Mouse (Mus musculus): ENCODE results near the gene Cacnb4.

The Cacnb4 gene

DNA sequence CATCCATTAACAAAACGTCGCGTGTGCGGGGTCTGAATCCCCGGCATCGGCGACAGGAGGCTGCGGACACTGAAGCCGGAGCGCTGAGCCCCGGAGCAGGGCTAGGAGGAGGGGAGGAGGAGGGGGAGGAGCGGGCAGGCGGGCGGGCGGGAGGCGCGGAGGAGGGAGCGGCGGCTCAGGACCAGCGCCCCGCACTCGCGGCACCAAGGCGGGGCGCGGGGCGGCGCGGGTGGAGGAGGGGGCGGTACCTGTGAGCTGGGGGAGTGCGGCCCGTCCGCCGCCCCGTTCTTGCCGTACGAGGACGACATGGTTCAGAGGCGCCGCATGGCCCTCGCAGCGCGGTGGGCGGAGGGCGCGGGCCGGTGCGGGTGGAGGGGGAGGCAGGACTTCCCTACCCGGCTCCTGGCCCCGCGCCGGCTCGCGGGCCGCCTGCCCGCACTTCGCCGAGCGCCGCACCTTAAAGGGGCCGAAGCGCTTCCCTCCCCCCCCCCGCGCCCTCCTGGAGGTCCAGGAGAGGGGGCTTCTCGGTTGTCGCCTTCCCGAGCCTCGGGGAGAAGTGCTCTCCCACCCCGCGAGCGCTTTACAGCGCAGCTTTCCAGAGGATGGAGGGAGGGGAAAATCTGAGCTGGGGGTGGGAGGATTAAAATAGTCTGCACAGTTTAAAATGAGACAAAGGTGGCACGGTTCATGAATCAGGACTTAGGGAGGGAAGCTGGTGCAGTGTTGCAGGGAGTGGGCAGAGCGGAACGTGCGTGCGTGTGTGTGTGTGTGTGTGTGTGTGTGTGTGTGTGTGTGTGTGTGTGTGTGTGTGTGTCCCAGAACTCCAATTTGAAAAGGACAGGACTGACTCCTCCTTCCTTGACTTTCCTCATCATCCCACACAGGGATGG is at the start of gene Cacnb4:
Gene Cacnb4, minus strand, starts transcription at position 809 of the 890 bp plus-strand sequence.
- ATAC-seq (ENCODE audit: low TSS enrichment) = peak; percentile 54

DNA sequence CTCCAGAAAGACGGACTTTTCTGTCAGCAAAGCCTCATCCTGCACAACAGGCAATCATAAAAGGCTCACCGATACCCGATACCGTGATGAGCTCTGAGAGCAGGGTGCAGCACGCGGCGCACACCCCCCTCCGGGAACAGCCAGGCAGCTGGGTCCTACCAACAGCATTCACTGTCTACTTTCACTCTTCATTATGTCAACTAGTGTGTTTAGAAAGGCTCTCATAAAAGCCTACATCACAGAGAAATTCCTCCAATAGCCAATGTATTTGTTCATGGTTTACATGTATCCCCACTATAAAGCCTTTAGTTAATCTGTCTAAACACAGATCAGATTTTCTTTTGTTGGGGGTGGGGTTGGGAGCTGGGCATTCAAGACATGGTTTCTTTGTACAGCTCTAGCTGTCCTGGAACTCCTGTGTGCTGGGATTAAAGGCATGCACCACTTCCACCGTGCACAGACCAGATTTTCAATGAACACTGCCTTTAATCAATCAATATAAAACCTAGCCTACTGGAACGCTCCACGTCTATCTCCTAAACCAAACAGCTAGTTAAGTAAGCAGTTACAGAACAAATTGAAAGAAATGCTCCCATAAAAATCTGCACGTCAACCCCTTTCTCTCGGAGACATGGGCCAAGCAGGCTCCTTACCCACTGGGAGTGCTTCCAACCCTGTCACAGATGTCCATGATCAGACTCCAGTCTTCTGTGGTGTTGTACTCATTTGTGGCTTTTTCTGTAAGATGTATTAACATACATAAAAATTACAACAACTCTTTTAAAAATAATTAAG is 43.8 kb upstream of the Cacnb4 start:
- ATAC-seq (ENCODE audit: low TSS enrichment) = peak; percentile 39

DNA sequence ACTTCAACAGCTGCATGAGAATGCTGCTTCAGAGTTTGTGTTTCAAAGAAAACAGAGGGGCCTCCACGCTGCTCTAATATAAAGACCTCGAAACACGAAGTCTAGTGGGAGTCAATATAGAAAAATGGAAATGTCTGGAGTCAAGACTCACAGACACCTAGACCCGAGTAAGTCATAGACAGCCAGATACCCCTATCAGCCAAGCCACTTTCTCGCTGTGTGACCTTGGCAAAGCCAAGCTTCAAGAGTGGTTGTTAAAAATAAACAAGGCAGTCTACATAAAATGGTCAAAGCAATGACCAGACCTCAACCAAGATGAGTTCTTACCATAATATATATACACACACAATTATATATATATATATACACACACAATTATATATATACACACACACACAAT is 40.4 kb upstream of the Cacnb4 start:
- ATAC-seq (ENCODE audit: low TSS enrichment) = no peak

DNA sequence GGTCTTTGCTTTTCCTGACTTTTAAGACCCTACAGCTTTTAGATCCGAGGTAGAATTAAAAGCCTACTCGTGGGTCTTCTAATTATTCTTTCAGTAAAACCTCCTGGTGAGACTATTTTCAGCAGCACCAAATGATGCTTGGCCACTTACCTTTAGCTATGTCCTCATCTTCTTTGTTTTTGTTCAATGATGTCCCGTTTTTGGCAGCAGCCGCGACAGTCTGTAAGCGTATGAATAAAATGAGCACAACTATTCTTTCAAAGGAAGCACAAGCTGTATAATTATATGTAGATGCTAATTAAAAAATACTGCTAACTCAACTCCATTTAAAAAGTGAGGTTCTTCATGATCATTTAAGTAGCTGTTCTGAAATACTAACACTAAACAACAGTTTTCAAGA is 38.9 kb upstream of the Cacnb4 start:
- ATAC-seq (ENCODE audit: low TSS enrichment) = no peak

DNA sequence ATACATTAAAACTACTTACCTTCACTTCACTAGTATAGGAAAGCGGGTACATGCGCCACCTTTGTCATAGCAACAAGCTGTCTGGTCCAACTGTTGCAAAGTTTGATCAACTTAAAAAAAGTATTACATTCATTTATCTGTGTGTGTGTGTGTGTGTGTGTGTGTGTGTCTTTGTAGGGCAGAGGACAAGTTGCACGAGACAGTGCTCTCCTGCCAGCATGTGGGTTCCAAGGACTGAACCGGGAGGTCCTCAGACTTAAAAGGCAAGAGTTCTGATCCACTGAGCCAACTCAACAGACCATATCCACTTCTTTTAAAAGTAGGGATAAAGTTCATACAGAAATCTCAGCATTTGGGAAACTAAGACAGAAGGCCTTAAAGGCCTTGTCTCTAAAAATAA is 37.5 kb upstream of the Cacnb4 start:
- no peak for ATAC-seq (ENCODE audit: low TSS enrichment)

DNA sequence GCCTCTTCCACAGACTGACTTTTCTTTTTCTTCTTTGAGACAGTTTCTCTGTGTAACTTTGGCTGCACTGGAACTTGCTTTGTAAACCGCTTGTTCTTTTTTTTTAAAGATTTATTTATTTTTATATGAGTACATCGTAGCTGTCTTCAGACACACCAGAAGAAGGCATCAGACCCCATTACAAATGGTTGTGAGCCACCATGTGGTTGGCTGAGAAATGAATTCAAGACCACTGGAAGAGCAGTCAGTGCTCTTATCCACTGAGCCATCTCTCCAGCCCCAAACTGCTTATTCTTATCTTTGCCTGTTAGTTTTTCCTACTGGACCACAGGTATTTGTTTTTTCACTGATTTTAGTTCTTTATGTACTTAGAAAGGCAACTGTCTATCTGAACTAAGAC is 34.2 kb upstream of the Cacnb4 start:
- no peak for ATAC-seq (ENCODE audit: low TSS enrichment)

DNA sequence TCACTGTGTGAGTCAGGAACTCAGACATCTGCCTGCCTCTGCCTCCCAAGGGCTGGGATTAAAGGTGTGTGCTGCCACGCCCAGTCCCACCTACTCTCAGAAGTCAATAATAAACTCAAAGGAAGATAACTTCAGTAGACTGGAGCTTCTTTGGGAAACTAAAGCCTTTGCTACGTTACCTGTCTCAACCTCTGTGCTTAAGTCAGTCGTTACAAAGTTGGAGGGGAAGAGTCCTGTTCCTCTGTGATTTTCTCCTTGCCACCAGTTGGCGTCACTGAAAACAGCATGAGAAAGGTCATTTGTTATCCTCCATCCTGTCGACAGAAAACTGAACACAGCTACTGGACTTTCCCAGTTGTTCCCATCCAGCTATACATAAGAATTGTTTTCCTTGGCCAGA is 32.8 kb upstream of the Cacnb4 start:
- no peak for ATAC-seq (ENCODE audit: low TSS enrichment)

DNA sequence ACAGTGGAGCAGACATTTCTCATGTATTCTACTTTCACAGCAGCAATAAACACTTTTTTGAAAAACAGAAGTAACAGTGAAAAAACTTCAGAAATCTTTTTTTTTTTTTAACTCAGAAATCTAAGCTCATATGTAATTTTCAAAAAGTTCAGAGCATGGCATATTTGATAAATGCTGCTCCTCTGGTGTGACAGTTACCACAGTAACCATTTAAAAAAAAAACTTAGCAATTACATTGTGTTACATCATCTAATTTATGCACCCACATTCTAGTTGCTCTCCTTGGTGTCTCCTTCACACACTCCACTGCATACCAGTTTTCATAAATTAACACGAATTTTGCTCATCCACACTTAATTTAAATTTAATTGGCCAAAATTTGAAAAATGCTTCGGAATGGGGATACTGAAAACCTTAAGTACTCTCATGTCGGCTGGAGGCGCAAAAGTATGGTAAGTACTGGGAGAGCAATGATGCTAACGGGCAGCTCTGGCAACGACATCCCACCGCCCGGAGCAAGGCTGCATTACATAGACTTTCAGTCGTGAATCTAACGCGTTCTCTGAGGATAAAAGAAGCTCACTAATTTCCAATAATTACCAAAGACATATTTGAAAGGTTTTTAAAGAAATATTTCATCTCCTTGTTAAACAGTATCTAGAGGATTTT is 24.9 kb upstream of the Cacnb4 start:
- ATAC-seq (ENCODE audit: low TSS enrichment) = peak; percentile 88

DNA sequence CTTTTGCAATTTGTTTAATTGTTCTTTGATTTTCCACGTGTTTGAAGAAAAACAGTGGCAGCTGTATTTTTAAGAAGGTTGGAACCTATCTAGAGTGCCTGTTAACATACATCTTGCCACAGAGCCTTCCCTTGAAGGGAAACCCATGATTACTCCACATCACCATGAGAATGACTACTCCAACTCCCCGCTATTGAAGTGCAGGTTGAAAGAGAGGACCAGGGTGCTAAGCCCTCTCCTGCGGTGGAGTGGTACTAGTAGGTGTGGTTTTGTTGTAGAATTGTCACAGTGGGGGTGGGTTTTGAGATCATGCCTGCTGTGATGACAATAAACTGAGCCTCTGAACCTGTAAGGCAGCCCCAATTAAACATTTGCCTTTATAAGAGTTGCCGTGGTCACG is 23.7 kb upstream of the Cacnb4 start:
- no peak for ATAC-seq (ENCODE audit: low TSS enrichment)

DNA sequence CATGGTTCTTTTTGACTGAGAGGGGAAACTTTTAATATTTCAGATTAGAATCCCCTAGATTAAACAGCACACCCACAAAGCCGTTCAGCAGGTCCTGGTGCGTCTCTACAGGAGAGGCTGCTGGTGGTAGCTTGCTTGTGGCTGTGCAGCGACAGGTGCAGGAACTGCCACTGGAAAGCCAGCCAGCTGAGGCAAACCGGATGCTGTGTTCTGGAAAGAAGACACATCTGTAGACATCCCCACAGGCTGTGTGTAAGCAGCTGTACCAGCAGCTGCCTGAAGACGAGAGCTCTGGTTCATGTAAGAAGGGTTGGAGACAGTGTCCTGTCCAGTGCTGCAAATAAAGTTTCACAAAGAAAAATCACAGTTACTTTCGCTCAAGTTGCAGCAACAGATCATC is 18.0 kb upstream of the Cacnb4 start:
- ATAC-seq (ENCODE audit: low TSS enrichment) = no peak

DNA sequence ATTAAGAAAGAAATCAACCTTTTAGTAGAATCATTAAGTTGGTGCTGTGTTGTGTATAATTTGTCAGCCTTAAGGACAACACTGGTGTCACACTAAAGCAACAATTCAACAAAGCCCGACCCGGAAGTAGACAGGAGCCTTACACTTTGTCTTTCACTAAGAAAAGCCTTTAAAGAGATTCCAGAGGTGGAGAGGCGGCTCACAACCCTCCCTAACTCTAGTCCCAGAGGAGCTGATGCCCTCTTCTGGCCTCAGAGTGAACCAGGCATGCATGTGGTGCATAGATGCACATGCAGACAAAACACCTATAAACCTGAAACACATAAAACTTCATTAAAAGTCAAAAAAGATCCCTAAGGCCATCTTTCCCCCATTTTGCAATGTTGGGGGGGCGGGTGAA is 15.1 kb upstream of the Cacnb4 start:
- ATAC-seq (ENCODE audit: low TSS enrichment) = 0 out of 2 replicates have a peak, but pooled peaks have one; percentile 48

DNA sequence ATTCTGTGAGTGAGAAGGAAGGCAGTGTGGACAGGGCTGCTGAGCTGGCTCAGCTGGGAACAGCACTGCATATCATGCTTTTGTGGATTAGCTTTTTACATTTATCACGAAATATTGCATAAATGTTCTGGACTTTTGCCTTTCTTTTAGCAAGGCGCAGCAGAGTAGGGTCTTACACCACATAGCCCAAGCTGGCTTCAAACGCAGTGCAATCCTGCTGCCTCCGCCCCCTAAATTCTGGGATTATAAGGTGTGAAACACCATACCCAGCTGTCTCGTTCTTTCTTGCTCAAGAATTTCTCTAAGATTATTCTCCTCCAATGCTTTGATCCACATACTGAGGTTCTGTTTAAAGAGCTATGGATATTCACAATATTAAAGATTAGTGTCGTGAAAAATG is 10.0 kb upstream of the Cacnb4 start:
- 0 out of 2 replicates have a peak, but pooled peaks have one; percentile 23 for ATAC-seq (ENCODE audit: low TSS enrichment)

DNA sequence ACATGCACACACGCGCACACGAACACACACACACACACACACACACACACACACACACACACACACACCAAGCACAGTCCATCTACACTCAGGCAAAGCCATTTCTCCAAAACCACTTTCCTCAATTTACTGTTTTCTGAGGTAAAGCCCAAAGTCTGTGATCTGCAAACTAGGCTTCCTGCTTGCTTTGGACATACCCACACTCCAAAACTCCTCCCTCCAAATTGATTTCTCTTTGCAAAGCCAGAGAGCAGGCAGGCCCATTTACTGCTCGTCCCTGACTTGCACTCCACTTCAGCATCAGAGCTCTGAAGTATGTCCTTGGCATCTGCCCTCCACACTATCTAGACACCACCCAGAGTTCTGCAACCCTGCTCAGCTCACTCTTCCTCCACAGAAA is 958 bp upstream of the Cacnb4 start:
- ATAC-seq (ENCODE audit: low TSS enrichment) = 0 out of 2 replicates have a peak, but pooled peaks have one; percentile 3

DNA sequence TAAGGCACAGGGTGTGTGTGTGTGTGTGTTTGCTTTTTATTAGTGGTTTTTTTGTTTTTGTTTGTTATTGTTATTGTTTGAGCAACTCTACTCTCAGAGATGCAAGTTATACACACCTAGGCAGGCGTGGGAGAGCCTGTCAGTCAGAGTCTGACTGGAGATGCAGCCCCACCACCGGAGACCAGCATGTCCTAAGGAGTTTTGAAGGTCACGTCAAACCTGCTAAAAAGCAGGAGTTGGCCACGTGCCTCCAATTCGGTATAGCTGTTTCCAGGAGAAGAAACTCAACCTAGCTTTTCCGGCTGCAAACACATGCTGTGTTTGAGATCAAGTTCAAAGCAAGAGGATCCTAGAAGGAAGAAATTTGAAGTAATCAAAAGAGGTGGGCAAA is 277 bp upstream of the Cacnb4 start:
- 0 out of 2 replicates have a peak, but pooled peaks have one; percentile 0 for ATAC-seq (ENCODE audit: low TSS enrichment)

DNA sequence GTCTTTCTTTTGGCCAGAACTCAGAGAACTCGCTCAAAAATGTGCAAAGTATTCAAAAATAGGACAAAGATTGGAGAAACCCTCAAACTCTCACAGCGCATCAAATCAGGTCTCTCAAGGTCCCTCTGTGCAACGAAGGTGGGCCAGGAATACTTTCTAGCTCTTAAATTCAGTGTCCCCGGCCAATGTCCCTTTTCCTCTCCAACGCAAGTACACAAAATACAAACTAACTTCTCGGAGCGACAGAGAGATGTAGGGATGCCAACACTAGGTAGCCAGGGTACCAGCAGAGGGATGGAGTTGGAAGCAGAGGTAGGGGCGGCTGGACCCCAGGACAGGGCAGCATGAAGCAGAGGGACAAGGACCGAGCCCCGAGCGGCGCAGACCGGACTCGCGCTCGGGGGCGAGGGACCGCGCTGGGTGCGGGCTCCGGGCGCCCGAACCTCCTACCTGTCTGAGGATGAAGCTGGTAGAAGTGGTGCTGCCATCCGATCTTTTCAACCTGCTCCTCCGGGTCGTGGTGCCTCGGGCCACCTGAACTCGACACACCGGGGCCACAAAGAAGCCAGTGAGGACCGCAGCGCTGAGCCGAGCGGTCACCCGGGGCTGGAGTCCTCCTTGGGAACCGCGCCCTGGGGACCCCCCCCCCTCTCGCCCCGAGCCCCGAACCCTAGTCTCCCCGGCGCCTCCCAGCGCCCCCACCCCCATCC is 1.2 kb downstream of the Cacnb4 start:
- no peak for ATAC-seq (ENCODE audit: low TSS enrichment)

DNA sequence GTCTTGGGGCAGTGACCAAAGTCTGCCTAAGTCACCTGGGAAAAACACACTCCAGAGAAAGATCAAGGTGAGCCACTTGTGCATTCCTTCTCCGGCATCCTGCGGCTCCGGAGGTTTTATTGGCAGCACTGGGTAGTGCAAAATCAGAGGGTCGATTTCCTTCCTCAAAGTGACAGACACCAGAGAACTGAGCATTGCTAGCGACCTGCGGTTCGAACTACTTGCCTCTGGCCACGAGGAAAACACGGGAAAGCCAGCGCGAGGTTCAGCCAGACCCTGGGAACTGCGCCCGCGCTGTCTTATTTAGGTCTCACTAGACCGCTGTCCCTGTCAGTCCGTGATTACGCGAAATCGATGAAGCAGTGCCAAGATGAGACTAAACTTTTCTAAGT is 1.7 kb downstream of the Cacnb4 start:
- ATAC-seq (ENCODE audit: low TSS enrichment) = no peak

DNA sequence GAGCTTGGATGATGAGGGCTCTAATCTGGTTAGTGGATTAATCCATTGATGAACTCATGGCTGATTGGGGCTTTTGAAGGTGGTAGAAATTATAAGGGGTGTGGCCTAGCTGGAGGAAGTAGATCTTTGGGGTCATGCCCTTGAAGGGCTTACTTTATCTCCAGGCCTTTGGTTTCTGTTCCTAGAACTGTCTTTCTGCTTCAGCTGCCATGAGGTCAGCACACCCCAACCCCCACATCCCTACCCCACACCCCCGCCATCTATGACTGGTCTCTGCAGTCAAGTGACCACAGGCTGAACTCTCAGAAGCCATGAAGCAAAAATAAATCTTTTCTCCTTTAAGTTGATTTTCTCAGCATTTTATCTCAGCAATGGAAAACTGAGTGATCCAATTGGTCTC is 3.5 kb downstream of the Cacnb4 start:
- no peak for ATAC-seq (ENCODE audit: low TSS enrichment)

DNA sequence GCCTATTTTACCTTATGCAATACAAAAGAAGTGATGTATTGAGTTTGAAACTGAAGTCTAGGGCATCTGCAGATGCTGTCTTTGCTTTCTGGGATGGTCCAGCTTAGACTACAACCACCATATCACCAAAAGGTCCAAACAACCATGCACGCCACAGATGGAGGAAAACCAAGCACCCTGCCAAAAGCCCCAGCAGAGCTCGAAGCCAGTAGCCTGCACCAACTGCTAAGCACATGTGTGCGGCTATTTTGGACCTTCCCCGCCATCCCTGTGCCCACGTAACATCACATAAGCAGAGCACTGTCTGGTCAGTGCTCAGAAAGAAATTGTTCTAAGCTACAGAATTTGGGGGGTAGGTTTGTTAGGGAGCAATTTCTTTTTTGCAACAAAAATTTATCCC is 5.9 kb downstream of the Cacnb4 start:
- peak; percentile 72 for ATAC-seq (ENCODE audit: low TSS enrichment)

DNA sequence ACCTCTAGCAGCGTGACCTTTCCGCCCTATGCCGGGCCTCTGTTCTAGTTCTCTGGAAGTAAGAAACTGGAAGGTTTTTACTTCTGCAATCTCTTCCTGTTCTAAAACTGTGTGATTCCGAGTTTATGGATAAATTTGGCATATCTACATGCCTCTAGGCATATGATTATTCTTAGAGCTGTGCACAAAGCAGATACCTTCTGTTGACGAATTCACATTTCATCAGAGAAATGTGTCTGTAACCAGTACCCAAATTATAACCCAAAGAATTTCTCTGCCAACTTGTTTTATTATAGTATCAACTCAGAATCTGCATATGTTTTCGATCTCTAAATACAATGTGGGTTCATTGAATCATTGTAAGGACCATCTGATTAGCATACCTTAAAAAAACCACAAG is 8.2 kb downstream of the Cacnb4 start:
- peak; percentile 51 for ATAC-seq (ENCODE audit: low TSS enrichment)

DNA sequence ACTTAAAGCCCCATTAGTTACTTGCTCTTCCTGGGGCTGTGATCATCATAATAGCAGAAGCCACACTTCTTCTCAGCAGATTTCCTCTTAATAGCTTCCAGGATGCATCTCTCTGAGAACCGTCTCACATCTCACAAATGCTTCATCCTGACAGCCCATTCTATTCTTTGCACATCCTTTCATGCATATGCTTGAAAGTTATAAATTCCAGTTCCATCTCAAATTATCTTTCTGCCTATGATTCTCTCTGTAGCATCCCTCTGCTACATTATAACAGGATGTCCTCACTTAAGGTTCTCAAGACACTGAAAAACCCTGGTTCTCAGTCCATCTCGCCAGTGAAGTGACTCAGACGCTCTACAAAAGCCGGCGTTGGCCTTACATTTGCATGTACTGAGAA is 19.9 kb downstream of the Cacnb4 start:
- peak; percentile 64 for ATAC-seq (ENCODE audit: low TSS enrichment)

DNA sequence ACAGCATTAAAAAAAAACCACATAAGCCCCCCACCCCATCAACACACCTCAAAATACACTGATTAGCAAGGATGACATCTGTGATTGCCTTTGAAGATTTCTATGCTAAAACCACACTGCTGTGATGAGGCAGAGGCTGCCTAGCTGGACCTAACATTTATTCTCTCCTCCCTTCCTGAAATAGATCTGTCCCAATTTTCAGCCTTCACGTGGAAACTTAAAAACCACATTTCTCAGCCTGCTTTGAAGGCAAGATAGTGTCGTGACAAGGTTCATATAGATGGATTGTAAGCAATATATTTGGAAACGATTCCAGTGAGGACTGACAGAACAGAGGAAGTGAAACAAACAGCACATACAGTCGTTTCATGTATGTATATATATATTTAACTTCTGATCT is 22.1 kb downstream of the Cacnb4 start:
- peak; percentile 47 for ATAC-seq (ENCODE audit: low TSS enrichment)

DNA sequence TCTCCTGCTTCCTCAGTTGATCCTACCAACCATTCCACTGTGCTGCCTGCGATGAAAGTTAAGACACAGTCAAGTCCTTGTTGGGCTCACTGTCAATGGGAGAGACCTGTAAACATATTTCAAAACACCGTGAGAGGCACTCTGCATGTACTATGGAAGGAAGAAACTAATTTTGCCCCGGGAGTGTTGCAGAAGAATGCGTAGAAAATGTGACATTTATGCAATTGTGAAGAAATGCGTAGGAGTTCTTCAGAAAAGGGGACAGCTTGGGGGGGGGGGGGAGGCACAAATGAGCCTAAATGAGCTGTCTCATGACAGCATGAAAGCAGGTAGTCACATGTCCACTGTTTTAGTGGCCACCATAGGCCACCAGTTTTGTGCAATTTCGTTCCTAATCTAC is 25.1 kb downstream of the Cacnb4 start:
- ATAC-seq (ENCODE audit: low TSS enrichment) = peak; percentile 25

Data from frontal cortex, adult (tissue).